Mouse (Mus musculus) forebrain, embryonic 16.5 days (tissue): ENCODE measurements at regions not wholly inside any gene's neighbourhood (a gene's known extent, or its start where the extent isn't known, plus 50 kb on each side); places are given as distances from the start of the nearest gene placed in this dataset.
A peak's percentile ranks its signal among the peaks of the same experiment; 100 is the strongest.

ENCODE experiments used
- ATAC-seq: fragments of 200-750 bp; cut with Nextera tagmentation; 2 replicates; pipeline ENCODE4 v1.8.0; 2017; ENCODE audit warnings: mild to moderate bottlenecking, moderate library complexity
- H3K27ac ChIP-seq: fragments of 300-500 bp; sonication (generic); 2 replicates; pipeline ENCODE4 v1.5.1; 2014; ENCODE audit warnings: low read length, control low read depth
- H3K27me3 ChIP-seq: fragments of 300-500 bp; sonication (generic); replicated peaks from 2 replicates; pipeline ENCODE4 v1.6.1; 2014; ENCODE audit warnings: low read length; ENCODE audit not compliant: control insufficient read depth, insufficient read depth
- H3K36me3 ChIP-seq: fragments of 300-500 bp; sonication (generic); 2 replicates; pipeline ENCODE4 v1.6.1; 2014; ENCODE audit not compliant: control insufficient read depth, insufficient read depth
- H3K4me1 ChIP-seq: fragments of 300-500 bp; sonication (generic); replicated peaks from 2 replicates; pipeline ENCODE4 v1.6.1; 2014; ENCODE audit warnings: low read length; ENCODE audit not compliant: control insufficient read depth, insufficient read depth
- H3K4me2 ChIP-seq: fragments of 300-500 bp; sonication (generic); 2 replicates; pipeline ENCODE4 v1.6.1; 2014; ENCODE audit warnings: mild to moderate bottlenecking, low read length, control low read depth
- H3K4me3 ChIP-seq: fragments of 300-500 bp; sonication (generic); replicated peaks from 2 replicates; pipeline ENCODE4 v1.5.1; 2014; ENCODE audit warnings: mild to moderate bottlenecking, low read length, control low read depth
- H3K9ac ChIP-seq: fragments of 300-500 bp; sonication (generic); replicated peaks from 2 replicates; pipeline ENCODE4 v1.6.1; 2014; ENCODE audit warnings: low read depth, low read length, control low read depth
- H3K9me3 ChIP-seq: fragments of 300-500 bp; sonication (generic); 2 replicates; pipeline ENCODE4 v1.6.1; 2016; ENCODE audit warnings: low read length; ENCODE audit not compliant: control insufficient read depth
- WGBS: fragments of 180-500 bp; shearing (Covaris S2); extraction: QIAGEN DNeasy Blood & Tissue Kit; methylation state at CpG from one replicate; pipeline ENCODE4 v1.1.7; 2014; 5-methylcytosine and 5-hydroxymethylcytosine counted together

GRCm38 (mm10) chr4:54758501-54758829 is 186.4 kb upstream of the Zfp462 start:
- no peaks in the 10 kb centered on the region for H3K9me3 ChIP-seq
- no peaks in the 10 kb centered on the region for H3K36me3 ChIP-seq
- peak overlapping the region; percentile 46 for H3K27ac ChIP-seq
- H3K27me3 ChIP-seq: no peaks in the 10 kb centered on the region
- H3K9ac ChIP-seq: 0 out of 2 replicates have a peak overlapping the region, but pooled peaks have one; percentile 10
- peak overlapping the region; percentile 48 for H3K4me2 ChIP-seq
- ATAC-seq: no peak; the same call in 1 of the 2 replicates
- 27% methylated on average over 8 of the region's 8 CpGs for WGBS
- peaks cover 18% of the 10 kb centered on the region for H3K4me1 ChIP-seq
- peak overlapping the region; percentile 13 for H3K4me3 ChIP-seq

- Histone ChIP-seq H3K27ac (no peak overlapping the region), H3K27me3 (no peaks in the 10 kb centered on the region), H3K4me2 (no peak overlapping the region), H3K4me3 (no peak overlapping the region), H3K36me3 (no peaks in the 10 kb centered on the region), H3K9ac (no peak overlapping the region), H3K9me3 (no peaks in the 10 kb centered on the region), H3K4me1 (peaks cover 28% of the 10 kb centered on the region)
- no peak for ATAC-seq
- 53% methylated on average over 5 of the region's 5 CpGs for WGBS
These were observed 183.6 kb upstream of the Zfp462 start for GRCm38 (mm10) chr4:54761257-54761656.

GRCm38 (mm10) chr4:54765045-54765444 is 179.8 kb upstream of the Zfp462 start:
- Histone ChIP-seq H3K4me1 (peaks cover 15% of the 10 kb centered on the region), H3K36me3 (no peaks in the 10 kb centered on the region), H3K9me3 (no peaks in the 10 kb centered on the region), H3K4me3 (no peak overlapping the region), H3K9ac (no peak overlapping the region), H3K27ac (peak overlapping the region; percentile 69), H3K27me3 (no peaks in the 10 kb centered on the region), H3K4me2 (no peak overlapping the region)
- 10% methylated on average over 1 of the region's 1 CpGs for WGBS
- ATAC-seq: peak; percentile 66

- H3K4me1 ChIP-seq: peaks cover 13% of the 10 kb centered on the region
- no peaks in the 10 kb centered on the region for H3K27me3 ChIP-seq
- 17% methylated on average over 8 of the region's 8 CpGs for WGBS
- H3K4me2 ChIP-seq: no peak overlapping the region
- no peak overlapping the region for H3K27ac ChIP-seq
- H3K9me3 ChIP-seq: no peaks in the 10 kb centered on the region
- no peak for ATAC-seq
- no peak overlapping the region for H3K9ac ChIP-seq
- no peak overlapping the region for H3K4me3 ChIP-seq
- no peaks in the 10 kb centered on the region for H3K36me3 ChIP-seq
These were observed 177.2 kb upstream of the Zfp462 start for GRCm38 (mm10) chr4:54767506-54768200.

- ATAC-seq: peak; percentile 19; the same call in 1 of the 2 replicates
- H3K36me3 ChIP-seq: no peaks in the 10 kb centered on the region
- H3K27me3 ChIP-seq: no peaks in the 10 kb centered on the region
- no peak overlapping the region for H3K4me2 ChIP-seq
- 15% methylated on average over 4 of the region's 4 CpGs for WGBS
- no peaks in the 10 kb centered on the region for H3K9me3 ChIP-seq
- H3K4me3 ChIP-seq: no peak overlapping the region
- H3K9ac ChIP-seq: no peak overlapping the region
- H3K27ac ChIP-seq: no peak overlapping the region
- peaks cover 13% of the 10 kb centered on the region for H3K4me1 ChIP-seq
These were observed 176.0 kb upstream of the Zfp462 start for GRCm38 (mm10) chr4:54768836-54769235.

- Histone ChIP-seq H3K4me2 (no peak overlapping the region), H3K4me3 (no peak overlapping the region), H3K9me3 (no peaks in the 10 kb centered on the region), H3K4me1 (0 out of 2 replicates have a peak, but pooled peaks cover 3% of the 10 kb centered on the region), H3K9ac (no peak overlapping the region), H3K27ac (no peak overlapping the region), H3K27me3 (no peaks in the 10 kb centered on the region), H3K36me3 (no peaks in the 10 kb centered on the region)
- ATAC-seq: no peak
- 67% methylated on average over 4 of the region's 4 CpGs for WGBS
These were observed 170.8 kb upstream of the Zfp462 start for GRCm38 (mm10) chr4:54774066-54774465.

- no peak overlapping the region for H3K9ac ChIP-seq
- peak; percentile 55 for ATAC-seq
- H3K27me3 ChIP-seq: no peaks in the 10 kb centered on the region
- no peaks in the 10 kb centered on the region for H3K36me3 ChIP-seq
- H3K27ac ChIP-seq: peak overlapping the region; percentile 10
- no peaks in the 10 kb centered on the region for H3K4me1 ChIP-seq
- H3K9me3 ChIP-seq: no peaks in the 10 kb centered on the region
- H3K4me2 ChIP-seq: no peak overlapping the region
- H3K4me3 ChIP-seq: no peak overlapping the region
These were observed 170.1 kb upstream of the Zfp462 start for GRCm38 (mm10) chr4:54774717-54775116.

GRCm38 (mm10) chr4:54780511-54780910 is 164.3 kb upstream of the Zfp462 start:
- ATAC-seq: no peak
- H3K4me1 ChIP-seq: no peaks in the 10 kb centered on the region
- no peak overlapping the region for H3K4me3 ChIP-seq
- H3K9me3 ChIP-seq: no peaks in the 10 kb centered on the region
- no peak overlapping the region for H3K27ac ChIP-seq
- no peaks in the 10 kb centered on the region for H3K27me3 ChIP-seq
- H3K36me3 ChIP-seq: no peaks in the 10 kb centered on the region
- no peak overlapping the region for H3K9ac ChIP-seq
- H3K4me2 ChIP-seq: no peak overlapping the region
- WGBS: 62% methylated on average over 4 of the region's 4 CpGs

- no peak overlapping the region for H3K9ac ChIP-seq
- no peaks in the 10 kb centered on the region for H3K9me3 ChIP-seq
- H3K4me2 ChIP-seq: no peak overlapping the region
- H3K27me3 ChIP-seq: no peaks in the 10 kb centered on the region
- peak; percentile 64 for ATAC-seq
- H3K27ac ChIP-seq: no peak overlapping the region
- H3K36me3 ChIP-seq: no peaks in the 10 kb centered on the region
- WGBS: 16% methylated on average over 5 of the region's 5 CpGs
- peaks cover 5% of the 10 kb centered on the region; the same call in 1 of the 2 replicates for H3K4me1 ChIP-seq
- H3K4me3 ChIP-seq: no peak overlapping the region
These were observed 153.6 kb upstream of the Zfp462 start for GRCm38 (mm10) chr4:54791217-54791742.
